Mouse (Mus musculus) monocyte, adult 59 days (primary cell): ENCODE data around the gene Hist1h2ad. TPM values are rescaled to one million over a fixed set of nuclear protein-coding genes. Genes with fewer than 3 reads are reported as not detected.

Source experiments
- total RNA-seq, 2 experiments: library from RNA; stranded (reverse); gene quantifications; one replicate each; pipeline ENCODE4 v1.2.4; 2023

Gene Hist1h2ad
- total RNA-seq, 2 experiments from 2014 or later, result 32.0 to 39.2 TPM

Other genes with a start within 250 kb of the Hist1h2ad start
- gene Zfp322a, start 205.2 kb upstream of the Hist1h2ad start, total RNA-seq, result 10 to 100 TPM; 14.1 to 14.9 TPM
- gene Abt1, start 150.5 kb upstream of the Hist1h2ad start, total RNA-seq, result 1 to 10 TPM; 8.0 to 9.6 TPM
- gene Btn1a1, start 108.5 kb upstream of the Hist1h2ad start, total RNA-seq, result not detected
- not detected for gene Btn2a2, start 85.5 kb upstream of the Hist1h2ad start, total RNA-seq
- gene Hist1h4h, start 43.3 kb upstream of the Hist1h2ad start, total RNA-seq, result 100 to 1,000 TPM; 288 to 289 TPM
- 10 to 100 TPM; 13.0 to 16.8 TPM for gene Hist1h2af, start 40.5 kb upstream of the Hist1h2ad start, total RNA-seq
- gene Hist1h3g, start 39.0 kb upstream of the Hist1h2ad start, total RNA-seq, result 1 to 10 TPM; 4.0 to 7.1 TPM
- 1 to 10 TPM; 5.8 to 8.7 TPM for gene Hist1h2bh, start 31.0 kb upstream of the Hist1h2ad start, total RNA-seq
- 10 to 100 TPM; 46.7 to 47.0 TPM for gene Hist1h3f, start 30.3 kb upstream of the Hist1h2ad start, total RNA-seq
- gene Hist1h4f, start 22.7 kb upstream of the Hist1h2ad start, total RNA-seq, result 100 to 1,000 TPM in 1 of 2 experiments, 10 to 100 TPM in 1; 82.9 to 103 TPM
- gene Hist1h1d, start 21.1 kb upstream of the Hist1h2ad start, total RNA-seq, result 10 to 100 TPM; 41.3 to 48.8 TPM
- 100 to 1,000 TPM; 229 to 249 TPM for gene Hist1h3e, start 12.0 kb upstream of the Hist1h2ad start, total RNA-seq
- 10 to 100 TPM; 17.9 to 24.4 TPM for gene Hist1h2ae, start 3.2 kb upstream of the Hist1h2ad start, total RNA-seq
- 100 to 1,000 TPM; 418 to 452 TPM for gene Hist1h2bg, start 3.0 kb upstream of the Hist1h2ad start, total RNA-seq
- gene Hist1h2bf, start 185 bp upstream of the Hist1h2ad start, total RNA-seq, result 100 to 1,000 TPM; 146 to 182 TPM
- 10 to 100 TPM; 24.7 to 26.8 TPM for gene Hist1h3d, start 1.4 kb downstream of the Hist1h2ad start, total RNA-seq
- 100 to 1,000 TPM; 179 to 193 TPM for gene Hist1h4d, start 7.2 kb downstream of the Hist1h2ad start, total RNA-seq
- 10 to 100 TPM; 24.2 to 27.4 TPM for gene Hist1h2be, start 46.7 kb downstream of the Hist1h2ad start, total RNA-seq
- 100 to 1,000 TPM; 580 to 629 TPM for gene Hist1h1e, start 48.2 kb downstream of the Hist1h2ad start, total RNA-seq
- gene Hist1h2ac, start 109.6 kb downstream of the Hist1h2ad start, total RNA-seq, result 10 to 100 TPM; 16.6 to 18.1 TPM
- 10 to 100 TPM; 36.5 to 38.0 TPM for gene Hist1h2bc, start 109.8 kb downstream of the Hist1h2ad start, total RNA-seq
- under 1 TPM in 1 of 2 experiments, not detected in 1; 0.73 TPM for gene Hist1h1t, start 121.4 kb downstream of the Hist1h2ad start, total RNA-seq
- gene Hist1h4c, start 124.1 kb downstream of the Hist1h2ad start, total RNA-seq, result 100 to 1,000 TPM; 164 to 221 TPM
- 100 to 1,000 TPM; 136 to 146 TPM for gene Hfe, start 136.5 kb downstream of the Hist1h2ad start, total RNA-seq
- 1,000 to 10,000 TPM; 1,025 to 1,075 TPM for gene Hist1h1c, start 164.4 kb downstream of the Hist1h2ad start, total RNA-seq
- 1 to 10 TPM; 5.7 to 5.9 TPM for gene Hist1h3c, start 171.2 kb downstream of the Hist1h2ad start, total RNA-seq
- gene Hist1h2bb, start 172.4 kb downstream of the Hist1h2ad start, total RNA-seq, result 10 to 100 TPM; 58.8 to 70.5 TPM
- gene Hist1h2ab, start 176.7 kb downstream of the Hist1h2ad start, total RNA-seq, result 10 to 100 TPM; 44.8 to 51.5 TPM
- 10 to 100 TPM; 32.0 to 33.9 TPM for gene Hist1h3b, start 177.9 kb downstream of the Hist1h2ad start, total RNA-seq
- gene Hist1h4b, start 182.6 kb downstream of the Hist1h2ad start, total RNA-seq, result 100 to 1,000 TPM in 1 of 2 experiments, 10 to 100 TPM in 1; 84.1 to 109 TPM
- gene Hist1h4a, start 186.8 kb downstream of the Hist1h2ad start, total RNA-seq, result 100 to 1,000 TPM; 158 to 172 TPM
- gene Hist1h3a, start 188.0 kb downstream of the Hist1h2ad start, total RNA-seq, result 100 to 1,000 TPM; 333 to 340 TPM
- gene Hist1h1a, start 189.3 kb downstream of the Hist1h2ad start, total RNA-seq, result 10 to 100 TPM; 34.1 to 37.9 TPM
- gene Trim38, start 195.5 kb downstream of the Hist1h2ad start, total RNA-seq, result not detected
- gene Slc17a2, start 232.6 kb downstream of the Hist1h2ad start, total RNA-seq, result not detected